Mouse (Mus musculus) thymus, adult 2 months (tissue): ENCODE data around the gene Lef1.

Experiments
- CTCF ChIP-seq: fragments of 200-500 bp; IDR thresholded peaks from 2 replicates; pipeline ENCODE4 v1.5.1; 2012; ENCODE audit warnings: mild to moderate bottlenecking, control low read depth, low read length, moderate library complexity, borderline replicate concordance; ENCODE audit not compliant: control insufficient read depth, poor library complexity, insufficient read depth; ENCODE audit errors: extremely low read depth
- POLR2A ChIP-seq: fragments of 200-500 bp; IDR thresholded peaks from 2 replicates; pipeline ENCODE4 v1.6.1; 2012; ENCODE audit warnings: mild to moderate bottlenecking, low read length, control low read depth, moderate library complexity; ENCODE audit not compliant: control insufficient read depth, poor library complexity, insufficient read depth; ENCODE audit errors: extremely low read depth

DNA sequence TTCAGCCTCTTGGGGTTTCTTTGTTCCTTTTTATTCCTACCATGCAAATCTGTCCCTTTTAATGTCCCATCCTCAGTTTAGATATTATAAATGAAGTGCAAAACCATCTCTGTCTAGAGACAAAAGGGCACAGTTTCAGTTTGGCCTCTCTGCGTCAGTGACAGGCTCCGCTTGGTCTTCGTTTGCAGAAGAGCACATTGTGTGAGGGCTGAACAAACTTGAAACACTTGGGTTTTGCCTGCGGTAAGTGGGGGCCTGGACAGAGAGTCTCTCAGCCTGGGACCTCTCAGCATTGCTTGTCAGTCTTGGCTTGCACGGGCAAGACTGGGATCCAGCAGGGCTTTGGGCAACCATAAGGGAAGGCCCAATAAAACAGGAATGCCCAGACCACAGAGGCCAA lies 75.9 kb downstream of the Lef1 start:
- TF ChIP-seq CTCF (no peak), POLR2A (no peak)
